Mouse (Mus musculus): ENCODE results near the gene Treml2. TPM values are rescaled to one million over a fixed set of nuclear protein-coding genes. Genes with fewer than 3 reads are reported as not detected.

Gene Treml2
- polyA plus RNA-seq, 1 experiment from 2014 or later, result 0.12 TPM

DNA sequence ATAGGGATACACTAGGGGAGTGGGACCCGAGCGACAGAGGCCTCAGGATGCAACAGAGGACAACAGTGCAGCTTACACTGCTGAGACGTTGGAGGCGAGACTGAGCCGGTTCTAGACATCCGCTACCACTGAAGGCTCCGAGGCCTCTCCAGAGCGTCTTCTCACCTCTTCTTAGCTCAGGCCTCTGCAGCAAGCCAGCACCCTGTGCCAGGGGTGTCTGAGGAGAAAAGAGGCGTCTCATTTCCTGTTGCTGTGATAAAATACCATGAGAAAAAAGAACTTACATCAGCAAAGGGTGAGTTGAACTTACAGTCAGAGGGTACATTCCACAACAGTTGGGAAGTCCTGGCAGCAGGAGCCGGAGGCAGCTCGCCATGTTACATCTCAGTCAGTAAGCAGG, 26.3 kb downstream of the Treml2 start:
- Histone ChIP-seq H3K36me3 (ENCODE audit: control insufficient read depth, insufficient read depth, low read length) (no peaks in the 10 kb centered on the region), H3K27me3 (ENCODE audit: control insufficient read depth, insufficient read depth, low read length) (no peaks in the 10 kb centered on the region), H3K27ac (replicated peaks; ENCODE audit: low read depth, low read length) (no peak overlapping the region), H3K4me1 (ENCODE audit: control insufficient read depth, insufficient read depth, low read length) (no peaks in the 10 kb centered on the region), H3K9ac (replicated peaks; ENCODE audit: low read length) (no peak overlapping the region), H3K4me3 (replicated peaks; ENCODE audit: low read depth, low read length) (no peak overlapping the region), H3K9me3 (ENCODE audit: control insufficient read depth, low read length) (no peaks in the 10 kb centered on the region), H3K4me2 (ENCODE audit: low read length) (no peak overlapping the region)
- 92% methylated on average over 11 of the region's 11 CpGs for WGBS
- DNase-seq (no peak), ATAC-seq (ENCODE audit: low FRiP score, low TSS enrichment) (no peak)

DNA sequence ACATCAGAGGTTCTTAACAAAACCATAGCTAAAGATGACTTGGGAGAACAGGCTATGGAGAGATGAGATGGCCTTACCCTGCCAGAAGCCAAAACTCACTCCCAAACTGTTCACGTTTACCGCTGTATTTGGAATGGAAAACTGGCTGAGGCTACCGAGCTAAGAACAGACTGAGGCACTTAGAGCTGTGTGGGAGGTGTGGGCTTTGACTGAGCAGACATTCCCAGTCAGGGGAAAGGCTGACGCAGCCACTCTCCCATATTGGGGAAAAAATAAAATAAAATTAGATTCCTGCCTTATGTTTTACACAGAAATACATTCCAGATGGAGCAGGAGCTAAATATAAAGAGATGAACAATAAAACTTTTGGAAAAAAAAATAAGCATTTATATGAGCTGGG, 27.4 kb downstream of the Treml2 start:
- H3K4me1 ChIP-seq (ENCODE audit: control insufficient read depth, insufficient read depth, low read length), result no peaks in the 10 kb centered on the region
- H3K36me3 ChIP-seq (ENCODE audit: control insufficient read depth, insufficient read depth, low read length), result no peaks in the 10 kb centered on the region
- no peak overlapping the region for H3K4me2 ChIP-seq (ENCODE audit: low read length)
- H3K27ac ChIP-seq (replicated peaks; ENCODE audit: low read depth, low read length), result no peak overlapping the region
- ATAC-seq (ENCODE audit: low FRiP score, low TSS enrichment) (no peak), DNase-seq (no peak)
- H3K9me3 ChIP-seq (ENCODE audit: control insufficient read depth, low read length), result no peaks in the 10 kb centered on the region
- no peak overlapping the region for H3K9ac ChIP-seq (replicated peaks; ENCODE audit: low read length)
- H3K4me3 ChIP-seq (replicated peaks; ENCODE audit: low read depth, low read length), result no peak overlapping the region
- WGBS, result 89% methylated on average over 4 of the region's 4 CpGs
- H3K27me3 ChIP-seq (ENCODE audit: control insufficient read depth, insufficient read depth, low read length), result no peaks in the 10 kb centered on the region

DNA sequence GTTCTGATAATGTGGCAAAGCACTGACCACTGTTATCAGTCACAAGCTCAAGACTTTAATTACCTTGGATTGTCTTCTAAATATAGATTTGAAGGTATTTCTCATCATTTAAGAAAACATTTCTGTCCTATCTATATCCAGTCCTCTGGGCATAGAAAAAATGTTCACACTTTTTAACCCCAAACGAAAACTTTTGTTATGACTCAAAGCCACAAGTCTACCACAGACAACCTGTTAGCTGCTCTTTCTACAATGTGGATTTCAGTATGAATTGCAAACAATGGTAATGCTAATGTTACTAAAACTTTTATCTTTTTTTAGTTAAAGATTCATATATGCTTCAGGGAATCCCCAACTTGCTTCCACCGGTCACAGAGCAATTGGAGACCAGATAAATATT, 33.2 kb downstream of the Treml2 start:
- DNase-seq (no peak), ATAC-seq (ENCODE audit: low FRiP score, low TSS enrichment) (no peak)
- WGBS, result 95% methylated on average over 2 of the region's 2 CpGs
- Histone ChIP-seq H3K27me3 (ENCODE audit: control insufficient read depth, insufficient read depth, low read length) (no peaks in the 10 kb centered on the region), H3K9ac (replicated peaks; ENCODE audit: low read length) (no peak overlapping the region), H3K9me3 (ENCODE audit: control insufficient read depth, low read length) (no peaks in the 10 kb centered on the region), H3K4me3 (replicated peaks; ENCODE audit: low read depth, low read length) (no peak overlapping the region), H3K36me3 (ENCODE audit: control insufficient read depth, insufficient read depth, low read length) (no peaks in the 10 kb centered on the region), H3K4me2 (ENCODE audit: low read length) (no peak overlapping the region), H3K27ac (replicated peaks; ENCODE audit: low read depth, low read length) (no peak overlapping the region), H3K4me1 (ENCODE audit: control insufficient read depth, insufficient read depth, low read length) (no peaks in the 10 kb centered on the region)

DNA sequence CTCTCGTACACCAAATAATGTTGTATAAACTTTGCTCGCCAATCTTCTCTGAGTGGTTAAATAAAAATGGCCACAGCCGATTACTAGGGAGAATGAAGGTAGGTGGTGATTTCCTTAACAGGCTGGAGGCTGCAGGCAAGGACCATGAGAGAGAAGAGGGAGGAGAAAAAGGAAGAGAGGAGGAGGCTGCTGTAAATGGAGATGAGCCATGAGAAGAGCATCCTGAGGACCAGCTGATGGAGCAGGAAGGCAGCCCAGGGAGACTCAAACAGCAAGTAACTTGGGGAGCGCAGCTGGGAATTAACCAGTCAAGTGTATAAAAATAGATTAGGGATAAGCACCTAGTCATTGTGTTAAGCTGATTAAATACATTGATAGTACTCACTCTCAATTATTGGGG, 34.9 kb downstream of the Treml2 start:
- H3K36me3 ChIP-seq (ENCODE audit: control insufficient read depth, insufficient read depth, low read length), result no peaks in the 10 kb centered on the region
- H3K9ac ChIP-seq (replicated peaks; ENCODE audit: low read length), result no peak overlapping the region
- no peak for ATAC-seq (ENCODE audit: low FRiP score, low TSS enrichment)
- no peaks in the 10 kb centered on the region for H3K9me3 ChIP-seq (ENCODE audit: control insufficient read depth, low read length)
- no peak overlapping the region for H3K27ac ChIP-seq (replicated peaks; ENCODE audit: low read depth, low read length)
- H3K4me1 ChIP-seq (ENCODE audit: control insufficient read depth, insufficient read depth, low read length), result no peaks in the 10 kb centered on the region
- DNase-seq, result no peak
- WGBS, result 87% methylated on average over 4 of the region's 4 CpGs
- H3K4me3 ChIP-seq (replicated peaks; ENCODE audit: low read depth, low read length), result no peak overlapping the region
- no peaks in the 10 kb centered on the region for H3K27me3 ChIP-seq (ENCODE audit: control insufficient read depth, insufficient read depth, low read length)
- no peak overlapping the region for H3K4me2 ChIP-seq (ENCODE audit: low read length)

- Histone ChIP-seq H3K9me3 (ENCODE audit: control insufficient read depth, low read length) (no peaks in the 10 kb centered on the region), H3K4me2 (ENCODE audit: low read length) (no peak overlapping the region), H3K36me3 (ENCODE audit: control insufficient read depth, insufficient read depth, low read length) (no peaks in the 10 kb centered on the region), H3K4me3 (replicated peaks; ENCODE audit: low read depth, low read length) (no peak overlapping the region), H3K27ac (replicated peaks; ENCODE audit: low read depth, low read length) (no peak overlapping the region), H3K27me3 (ENCODE audit: control insufficient read depth, insufficient read depth, low read length) (no peaks in the 10 kb centered on the region), H3K9ac (replicated peaks; ENCODE audit: low read length) (no peak overlapping the region), H3K4me1 (ENCODE audit: control insufficient read depth, insufficient read depth, low read length) (no peaks in the 10 kb centered on the region)
- ATAC-seq (ENCODE audit: low FRiP score, low TSS enrichment) (no peak), DNase-seq (peak; percentile 84)
- WGBS, result 3% methylated on average over 6 of the region's 6 CpGs
These were observed 37.6 kb downstream of the Treml2 start for GRCm38 (mm10) chr17:48336857-48337256.

GRCm38 (mm10) chr17:48340267-48340666, 41.0 kb downstream of the Treml2 start:
- peak; percentile 19 for DNase-seq
- Histone ChIP-seq H3K9ac (replicated peaks; ENCODE audit: low read length) (no peak overlapping the region), H3K9me3 (ENCODE audit: control insufficient read depth, low read length) (no peaks in the 10 kb centered on the region), H3K4me2 (ENCODE audit: low read length) (no peak overlapping the region), H3K4me3 (replicated peaks; ENCODE audit: low read depth, low read length) (no peak overlapping the region), H3K27me3 (ENCODE audit: control insufficient read depth, insufficient read depth, low read length) (no peaks in the 10 kb centered on the region), H3K27ac (replicated peaks; ENCODE audit: low read depth, low read length) (no peak overlapping the region), H3K4me1 (ENCODE audit: control insufficient read depth, insufficient read depth, low read length) (no peaks in the 10 kb centered on the region), H3K36me3 (ENCODE audit: control insufficient read depth, insufficient read depth, low read length) (no peaks in the 10 kb centered on the region)
- no peak for ATAC-seq (ENCODE audit: low FRiP score, low TSS enrichment)
- 89% methylated on average over 1 of the region's 1 CpGs for WGBS

DNA sequence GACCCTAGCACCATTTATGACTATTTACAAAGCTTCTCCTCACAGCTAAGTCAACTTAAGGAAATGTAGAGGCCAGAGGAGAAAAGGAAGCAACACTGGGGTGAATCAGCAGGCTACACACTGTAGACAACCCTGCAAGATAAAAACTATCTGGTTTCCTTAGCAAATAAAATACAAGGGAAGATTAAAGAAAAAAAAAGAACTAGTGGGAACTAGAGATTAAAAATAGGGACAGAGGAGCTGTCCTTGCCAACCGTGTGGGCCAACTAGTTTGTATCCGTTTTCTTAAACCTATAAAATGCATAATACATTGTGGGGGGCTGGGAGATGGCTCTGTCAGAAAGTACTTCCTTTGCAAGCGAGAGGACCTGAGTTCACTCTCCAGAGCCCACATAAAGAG, 42.6 kb downstream of the Treml2 start:
- DNase-seq (no peak), ATAC-seq (ENCODE audit: low FRiP score, low TSS enrichment) (no peak)
- H3K4me1 ChIP-seq (ENCODE audit: control insufficient read depth, insufficient read depth, low read length), result no peaks in the 10 kb centered on the region
- H3K36me3 ChIP-seq (ENCODE audit: control insufficient read depth, insufficient read depth, low read length), result no peaks in the 10 kb centered on the region
- no peaks in the 10 kb centered on the region for H3K9me3 ChIP-seq (ENCODE audit: control insufficient read depth, low read length)
- H3K4me2 ChIP-seq (ENCODE audit: low read length), result no peak overlapping the region
- 83% methylated on average over 3 of the region's 3 CpGs for WGBS
- no peak overlapping the region for H3K4me3 ChIP-seq (replicated peaks; ENCODE audit: low read depth, low read length)
- no peak overlapping the region for H3K9ac ChIP-seq (replicated peaks; ENCODE audit: low read length)
- no peak overlapping the region for H3K27ac ChIP-seq (replicated peaks; ENCODE audit: low read depth, low read length)
- no peaks in the 10 kb centered on the region for H3K27me3 ChIP-seq (ENCODE audit: control insufficient read depth, insufficient read depth, low read length)

- H3K9ac ChIP-seq (replicated peaks; ENCODE audit: low read length), result no peak overlapping the region
- no peaks in the 10 kb centered on the region for H3K9me3 ChIP-seq (ENCODE audit: control insufficient read depth, low read length)
- H3K4me3 ChIP-seq (replicated peaks; ENCODE audit: low read depth, low read length), result no peak overlapping the region
- H3K27me3 ChIP-seq (ENCODE audit: control insufficient read depth, insufficient read depth, low read length), result no peaks in the 10 kb centered on the region
- H3K4me1 ChIP-seq (ENCODE audit: control insufficient read depth, insufficient read depth, low read length), result no peaks in the 10 kb centered on the region
- H3K4me2 ChIP-seq (ENCODE audit: low read length), result no peak overlapping the region
- no peak overlapping the region for H3K27ac ChIP-seq (replicated peaks; ENCODE audit: low read depth, low read length)
- DNase-seq (no peak), ATAC-seq (ENCODE audit: low FRiP score, low TSS enrichment) (no peak)
- 94% methylated on average over 2 of the region's 2 CpGs for WGBS
- H3K36me3 ChIP-seq (ENCODE audit: control insufficient read depth, insufficient read depth, low read length), result no peaks in the 10 kb centered on the region
These were observed 43.8 kb downstream of the Treml2 start for GRCm38 (mm10) chr17:48343065-48343464.

GRCm38 (mm10) chr17:48345824-48346223, 46.5 kb downstream of the Treml2 start:
- H3K4me2 ChIP-seq (ENCODE audit: low read length), result no peak overlapping the region
- DNase-seq, result no peak
- H3K27ac ChIP-seq (replicated peaks; ENCODE audit: low read depth, low read length), result no peak overlapping the region
- no peak overlapping the region for H3K4me3 ChIP-seq (replicated peaks; ENCODE audit: low read depth, low read length)
- no peaks in the 10 kb centered on the region for H3K9me3 ChIP-seq (ENCODE audit: control insufficient read depth, low read length)
- WGBS, result 86% methylated on average over 4 of the region's 4 CpGs
- H3K9ac ChIP-seq (replicated peaks; ENCODE audit: low read length), result no peak overlapping the region
- no peaks in the 10 kb centered on the region for H3K4me1 ChIP-seq (ENCODE audit: control insufficient read depth, insufficient read depth, low read length)
- H3K36me3 ChIP-seq (ENCODE audit: control insufficient read depth, insufficient read depth, low read length), result no peaks in the 10 kb centered on the region
- no peaks in the 10 kb centered on the region for H3K27me3 ChIP-seq (ENCODE audit: control insufficient read depth, insufficient read depth, low read length)
- no peak for ATAC-seq (ENCODE audit: low FRiP score, low TSS enrichment)

Measured in midbrain, embryonic 14.5 days (tissue).